Mouse (Mus musculus) cerebral cortex, adult 2 months (tissue): ENCODE measurements around the gene Pabpn1.

Source experiments
- WGBS: fragments of 180-500 bp; shearing (Covaris S2); methylation state at CpG from one replicate; pipeline ENCODE4 v1.1.7; 2018; 5-methylcytosine and 5-hydroxymethylcytosine counted together

Gene Pabpn1

DNA sequence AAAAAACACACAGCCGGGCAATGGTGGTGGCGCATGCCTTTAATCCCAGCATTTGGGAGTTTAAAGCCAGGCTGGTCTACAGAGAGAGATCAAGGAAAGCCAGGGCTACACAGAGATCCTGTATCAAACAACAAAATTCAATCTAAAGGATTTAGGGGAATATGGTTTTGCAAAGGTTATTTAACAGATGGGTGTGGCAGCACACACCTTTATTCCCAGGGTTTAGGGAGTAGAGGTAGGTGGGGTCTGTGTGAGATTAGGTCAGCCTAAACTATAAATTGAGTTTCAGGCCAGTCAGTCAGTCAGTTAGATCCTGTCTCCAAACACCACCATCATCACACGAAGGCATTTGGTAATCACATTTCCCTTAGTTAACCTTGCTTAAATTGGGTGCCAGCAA lies at the start of gene Pabpn1:
Gene Pabpn1 (plus strand): TSS at position 301 of the 400 bp plus-strand sequence.
- 91% methylated on average over 3 of the region's 3 CpGs for WGBS

DNA sequence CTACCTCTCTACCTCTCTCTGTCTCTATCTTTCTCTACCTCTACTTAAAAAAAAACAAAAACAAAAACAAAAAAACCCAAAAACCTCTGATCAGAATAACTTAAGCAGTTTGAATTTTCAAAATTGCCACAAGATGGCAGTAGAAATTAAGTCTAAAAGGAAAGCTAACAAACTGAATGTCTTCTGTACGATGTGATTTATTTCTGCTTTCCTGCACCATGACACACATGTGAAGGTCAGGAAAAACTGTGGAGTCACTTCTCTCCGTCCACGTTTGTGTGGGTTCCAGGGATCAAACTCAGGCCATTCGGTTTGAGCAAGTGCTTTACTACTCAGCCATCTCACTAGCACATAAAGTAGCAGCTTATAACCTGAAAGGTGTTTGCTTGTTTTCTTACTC lies 48.8 kb upstream of the Pabpn1 start:
- 5% methylated on average over 4 of the region's 4 CpGs for WGBS

DNA sequence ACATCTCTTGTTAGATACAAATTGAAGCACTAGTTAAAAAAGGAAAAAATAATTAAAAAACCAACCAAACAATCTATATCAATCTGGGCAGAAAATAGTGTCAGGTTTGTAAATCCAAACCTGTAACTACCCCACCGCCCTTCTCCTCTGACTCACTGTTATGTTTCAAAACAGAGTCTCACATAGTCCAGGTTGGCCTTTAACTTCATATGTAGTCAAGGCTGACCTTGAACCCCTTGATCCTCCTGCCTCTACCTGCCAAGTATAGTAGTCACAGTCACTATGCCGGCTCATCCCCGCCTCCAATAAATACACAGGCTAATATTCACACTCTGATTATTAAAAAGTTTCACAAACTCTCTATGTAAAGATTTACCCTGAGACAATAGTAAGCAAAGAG lies 36.6 kb upstream of the Pabpn1 start:
- WGBS, result 92% methylated on average over 3 of the region's 3 CpGs

DNA sequence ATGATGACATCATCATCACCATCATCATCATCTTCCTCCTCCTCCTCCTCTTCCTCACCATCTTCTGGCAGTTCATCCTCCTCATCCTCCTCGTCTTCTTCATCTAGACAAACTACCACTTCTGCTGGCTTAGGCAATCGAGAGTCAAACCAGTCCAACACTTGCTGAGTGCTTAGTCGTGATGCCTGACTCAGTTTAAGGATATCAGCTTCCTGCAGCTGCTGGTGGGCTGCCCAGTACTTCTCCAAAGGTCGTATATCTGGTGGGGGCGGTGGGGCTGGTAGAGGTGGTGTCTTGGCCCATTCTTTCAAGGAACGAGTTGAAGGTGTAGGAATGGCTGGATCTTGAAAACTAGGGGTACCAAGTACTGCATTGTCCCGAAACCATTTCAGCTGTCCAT lies 35.6 kb upstream of the Pabpn1 start:
- WGBS, result 86% methylated on average over 7 of the region's 7 CpGs

DNA sequence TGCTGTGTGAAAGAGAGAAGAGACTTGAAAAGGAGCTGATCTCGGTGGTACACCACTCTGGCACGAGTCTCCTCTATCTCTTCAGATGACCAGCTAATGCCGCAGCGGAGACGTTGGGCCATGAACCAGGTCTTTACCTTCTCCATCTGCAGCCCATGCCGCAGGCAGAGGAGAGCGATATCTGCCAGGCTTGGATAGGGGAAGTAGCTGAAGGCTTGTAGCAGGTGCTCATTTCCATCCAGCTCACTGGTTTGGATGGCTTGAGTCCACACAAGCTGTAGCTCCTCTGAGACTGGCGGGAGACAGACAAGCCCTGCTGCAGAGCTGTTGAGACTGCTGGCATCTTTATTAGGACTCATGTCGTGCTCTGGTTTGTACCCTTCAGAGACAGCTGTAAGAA lies 34.4 kb upstream of the Pabpn1 start:
- WGBS, result 81% methylated on average over 9 of the region's 9 CpGs

DNA sequence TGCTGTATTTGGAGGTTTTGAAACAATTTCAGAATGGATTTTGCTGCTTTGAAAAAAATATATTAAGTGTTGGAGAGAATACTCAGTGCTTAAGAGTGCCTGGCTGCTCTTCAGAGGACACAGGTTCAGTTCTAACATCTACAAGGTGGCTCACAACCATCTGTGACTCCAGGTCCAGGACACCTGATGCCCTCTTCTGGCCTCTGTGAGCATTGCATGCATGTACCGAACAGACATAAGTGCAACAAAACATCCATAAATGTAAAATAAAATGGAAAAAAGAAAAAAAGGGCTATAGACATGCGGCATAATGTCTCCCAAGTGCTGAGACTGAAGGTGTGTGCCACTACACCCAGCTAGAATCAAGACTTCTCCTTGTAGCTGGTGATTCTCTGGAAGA lies 31.8 kb upstream of the Pabpn1 start:
- whole genome bisulfite sequencing, result 34% methylated on average over 2 of the region's 2 CpGs

DNA sequence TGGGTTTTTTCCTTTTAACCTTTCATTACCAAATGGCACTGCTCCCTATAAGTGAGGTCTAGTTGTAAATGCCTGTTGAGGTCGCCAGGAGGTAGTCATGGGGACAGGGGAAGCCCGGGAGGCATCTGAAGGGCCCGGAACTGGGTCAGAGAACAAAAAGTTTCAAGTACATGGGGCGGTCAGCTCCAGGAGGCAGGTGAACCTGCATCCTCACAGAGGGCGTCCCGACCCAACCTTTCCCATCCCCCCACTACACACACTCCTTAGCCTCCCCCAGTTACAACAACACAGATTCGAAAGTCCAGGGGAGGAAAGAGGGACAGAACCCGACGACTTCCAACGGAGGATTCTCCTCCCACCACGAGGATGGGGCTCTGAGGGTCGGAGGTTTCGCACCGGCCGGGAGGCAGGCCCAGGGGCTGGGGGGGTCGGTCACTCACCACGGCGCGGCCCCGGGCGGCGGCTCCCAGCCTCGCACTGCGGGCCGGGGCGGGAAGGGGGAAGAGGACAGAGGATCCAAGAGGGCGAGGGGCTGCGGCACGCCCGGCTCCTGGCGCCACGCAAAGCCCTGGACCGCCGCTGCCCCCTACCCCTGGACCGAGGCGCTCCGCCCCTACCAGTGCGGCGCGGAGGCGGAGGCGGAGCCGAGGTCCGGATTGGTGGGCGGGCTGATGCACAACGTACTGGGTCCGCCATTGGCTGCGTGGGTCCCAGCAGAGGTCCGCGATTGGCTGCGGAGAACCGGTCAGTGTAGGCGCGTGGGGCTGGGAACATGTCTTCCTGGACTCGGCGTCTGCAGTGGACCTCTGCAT lies 28.6 kb upstream of the Pabpn1 start:
- 1% methylated on average over 56 of the region's 56 CpGs for WGBS

DNA sequence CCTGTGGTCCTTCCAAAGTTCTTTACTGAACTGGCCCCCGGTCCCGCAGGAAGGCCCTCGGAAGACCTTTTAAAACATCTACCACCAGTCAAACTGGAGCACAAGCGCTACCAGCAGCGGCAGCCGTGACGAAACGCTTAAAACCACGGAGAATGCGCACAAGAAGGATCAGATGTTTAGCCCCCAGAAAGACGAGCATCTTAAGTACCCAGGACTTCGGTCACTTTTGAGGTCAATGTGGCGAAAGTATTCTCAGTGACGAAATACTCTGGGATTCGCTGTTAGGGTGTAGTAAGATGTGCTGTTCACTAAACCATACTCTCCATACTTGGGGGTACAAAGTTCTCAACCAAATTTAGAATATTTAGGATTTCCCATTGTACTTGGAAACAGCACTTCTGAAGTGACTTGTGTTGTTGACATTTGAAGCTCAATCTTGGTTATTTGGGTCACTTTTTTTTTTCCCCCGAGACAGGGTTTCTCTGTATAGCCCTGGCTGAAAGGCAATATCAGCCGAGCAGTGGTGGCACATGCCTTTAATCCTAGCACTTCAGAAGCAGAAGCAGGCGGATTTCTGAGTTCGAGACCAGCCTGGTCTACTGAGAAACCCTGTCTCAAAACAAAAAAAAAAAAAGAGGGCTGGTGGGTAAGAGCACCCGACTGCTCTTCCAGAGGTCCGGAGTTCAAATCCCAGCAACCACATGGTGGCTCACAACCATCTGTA lies 27.8 kb upstream of the Pabpn1 start:
- 12% methylated on average over 21 of the region's 21 CpGs for WGBS

DNA sequence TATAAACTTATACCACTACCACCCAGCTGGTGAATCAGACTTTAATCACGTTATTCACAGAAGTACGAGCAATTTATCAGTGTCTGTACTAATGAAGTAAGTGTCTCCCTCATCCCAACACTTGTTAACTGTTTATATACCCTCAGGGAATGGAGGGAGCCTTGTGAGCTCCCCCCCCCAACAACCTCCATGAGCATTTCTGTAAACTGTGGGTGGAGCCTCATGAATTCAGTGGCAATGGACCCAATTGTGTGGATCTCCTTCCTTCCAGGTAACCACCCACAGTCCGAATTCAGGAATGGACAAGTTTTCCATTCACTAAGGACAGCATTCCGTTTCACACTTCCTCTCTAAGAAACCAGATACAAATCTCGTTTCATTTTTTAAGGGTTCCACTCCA lies 26.7 kb upstream of the Pabpn1 start:
- WGBS, result 79% methylated on average over 5 of the region's 5 CpGs

DNA sequence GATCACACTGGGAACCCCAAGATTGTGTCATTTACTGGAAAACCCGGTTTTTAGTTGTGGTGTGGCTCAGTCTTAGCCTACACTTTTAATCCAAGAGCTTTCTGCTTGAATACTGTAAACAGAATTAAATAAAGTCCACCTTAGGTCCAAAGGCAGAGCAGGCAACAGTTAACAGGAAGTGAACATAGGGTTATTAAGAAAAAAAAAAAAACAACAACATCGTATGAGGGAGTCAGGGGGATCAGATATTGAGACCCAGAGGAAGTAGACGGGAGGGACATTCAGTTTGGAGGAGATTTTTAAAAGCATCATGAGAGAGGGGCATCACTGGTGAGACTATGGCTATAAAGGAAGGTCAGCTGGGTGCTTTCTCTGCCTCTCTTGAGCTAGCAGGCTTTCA lies 26.0 kb upstream of the Pabpn1 start:
- WGBS, result 58% methylated on average over 3 of the region's 3 CpGs

DNA sequence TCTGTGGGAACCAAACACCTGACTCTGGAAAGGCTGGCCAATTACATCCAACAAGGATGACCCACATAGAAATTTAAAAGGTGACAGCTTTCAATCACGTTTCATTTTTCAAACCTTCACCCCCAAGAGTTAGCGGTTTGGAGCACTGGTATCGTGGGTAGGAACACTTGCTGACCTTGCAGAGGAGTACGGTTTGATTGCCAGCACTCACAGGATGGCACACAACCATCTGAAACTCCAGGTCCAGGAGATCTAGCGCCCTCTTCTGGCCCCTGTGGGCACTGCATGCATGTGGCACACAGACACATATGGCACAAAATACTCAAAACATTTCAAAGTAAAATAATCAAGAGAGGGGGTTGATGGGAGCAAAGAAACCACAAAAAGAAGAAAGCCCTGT lies 25.4 kb upstream of the Pabpn1 start:
- WGBS, result 62% methylated on average over 5 of the region's 5 CpGs

DNA sequence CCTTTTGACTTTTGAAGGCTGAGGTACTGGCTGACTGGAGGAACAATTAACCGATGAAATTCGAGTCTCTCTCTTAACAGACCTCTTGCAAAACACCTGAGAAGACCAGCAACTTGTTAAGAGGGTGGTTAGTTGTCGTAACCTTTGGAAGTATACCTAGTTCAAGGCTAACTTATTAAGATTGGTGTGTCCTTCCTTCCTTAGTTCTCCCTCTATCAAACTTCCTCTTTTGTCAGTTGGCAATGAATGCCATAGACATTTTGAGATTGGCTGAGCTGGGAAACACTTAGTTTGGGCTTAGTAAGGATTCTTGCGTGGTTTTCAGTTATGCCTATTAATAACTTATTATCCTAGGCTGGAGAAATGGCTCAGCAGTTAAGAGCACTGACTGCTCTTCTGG lies 24.3 kb upstream of the Pabpn1 start:
- WGBS, result 81% methylated on average over 4 of the region's 4 CpGs

DNA sequence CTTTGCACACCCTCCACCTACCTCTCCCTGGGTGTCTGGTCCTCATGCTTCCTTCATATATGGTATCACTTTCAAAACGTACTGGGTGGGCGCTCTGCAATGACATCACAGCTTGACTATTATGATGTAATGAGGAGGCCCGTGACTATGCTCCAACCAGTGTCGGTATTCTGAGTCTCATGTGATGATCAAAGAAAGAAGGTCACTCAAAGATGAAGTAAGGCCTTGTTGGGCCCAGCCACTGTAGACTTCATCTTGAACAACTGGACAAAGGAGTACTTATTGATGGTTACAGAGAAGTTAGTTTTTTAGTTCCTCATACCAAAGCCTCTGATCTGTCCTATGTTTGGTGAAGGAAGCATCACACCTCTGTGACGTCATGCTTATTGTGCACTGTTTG lies 21.4 kb upstream of the Pabpn1 start, which contains the start of gene Homez:
Gene Homez (minus strand): TSS at position 101 of the 400 bp plus-strand sequence.
- 87% methylated on average over 5 of the region's 5 CpGs for WGBS

DNA sequence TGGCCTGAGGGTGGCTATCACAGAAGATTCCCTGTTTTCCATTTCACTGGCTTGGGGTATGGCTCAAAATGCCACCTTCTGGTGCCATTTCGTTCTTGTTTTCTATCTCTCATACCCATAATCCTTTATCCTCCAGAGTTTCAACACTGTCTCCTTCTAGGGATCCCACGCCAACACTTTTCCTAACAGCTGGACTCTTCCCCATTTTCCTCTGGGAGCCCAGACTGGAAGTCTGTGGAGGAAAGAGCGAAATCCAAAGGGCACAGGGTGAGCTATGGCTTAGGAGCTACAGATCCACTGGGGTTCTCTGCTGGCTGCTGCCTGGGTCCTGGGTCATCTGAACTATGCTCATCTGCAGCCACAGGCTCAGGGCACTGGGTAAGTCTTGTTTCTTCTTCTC lies 18.1 kb upstream of the Pabpn1 start:
- 83% methylated on average over 3 of the region's 3 CpGs for WGBS

DNA sequence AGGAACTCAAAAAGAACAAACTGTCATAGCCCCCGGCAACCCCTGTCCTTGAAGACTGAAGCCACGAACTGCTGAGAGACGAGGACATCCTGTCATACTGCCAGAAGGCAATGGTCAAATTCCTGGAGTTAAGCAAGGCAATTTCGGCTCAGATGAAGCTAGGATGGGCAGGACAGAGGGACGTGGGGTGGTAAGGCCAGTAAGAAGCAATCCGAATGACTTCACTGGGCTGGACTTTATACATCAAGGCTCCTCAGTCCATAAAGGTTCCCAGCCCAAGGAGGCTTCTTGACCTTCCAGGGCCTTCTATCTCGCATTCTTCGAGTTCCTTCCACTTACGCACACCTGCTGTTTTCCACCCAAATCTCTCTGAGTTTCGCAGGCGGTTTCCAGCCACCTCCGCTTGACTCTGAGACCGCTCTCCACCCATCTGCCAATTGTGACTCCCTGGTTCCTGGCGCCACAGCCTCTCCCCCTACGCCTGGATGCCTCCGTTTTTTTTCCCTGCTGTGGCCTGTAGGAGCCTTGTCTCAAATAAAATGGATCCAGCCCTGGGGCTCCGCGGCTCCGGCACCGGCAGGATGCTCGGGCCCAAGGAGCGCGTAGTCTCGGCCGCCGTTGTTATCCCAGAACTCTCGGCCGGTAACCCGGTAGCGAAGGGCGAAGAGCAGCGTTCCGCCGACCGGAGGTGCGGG lies 16.3 kb upstream of the Pabpn1 start:
- WGBS, result 2% methylated on average over 36 of the region's 36 CpGs

DNA sequence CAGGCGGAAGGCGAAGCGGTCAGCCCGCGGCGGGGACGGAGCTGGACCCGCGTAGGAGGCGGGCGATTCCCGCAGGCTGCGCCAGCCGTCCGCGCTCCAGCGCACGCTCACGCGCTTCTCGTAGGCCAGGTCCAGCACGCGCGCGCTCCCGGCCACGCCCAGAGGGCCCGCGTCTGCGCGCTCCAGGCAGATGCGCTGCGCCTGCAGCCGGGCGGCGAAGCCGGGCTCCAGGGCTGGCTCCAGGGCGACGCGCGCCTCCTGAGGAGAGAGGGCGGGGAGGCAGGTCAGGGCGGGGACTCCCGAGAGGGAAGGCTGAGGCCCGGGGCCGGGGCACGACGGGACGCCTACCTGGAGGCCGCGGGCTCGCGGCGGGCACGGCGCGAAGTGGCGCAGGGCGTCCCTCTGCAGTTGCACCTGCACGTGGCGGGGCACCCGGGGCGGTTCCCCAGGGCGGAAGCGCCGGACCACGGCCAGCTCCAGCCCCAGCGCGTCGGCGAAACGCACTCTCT lies 15.7 kb upstream of the Pabpn1 start:
- 1% methylated on average over 72 of the region's 72 CpGs for WGBS

DNA sequence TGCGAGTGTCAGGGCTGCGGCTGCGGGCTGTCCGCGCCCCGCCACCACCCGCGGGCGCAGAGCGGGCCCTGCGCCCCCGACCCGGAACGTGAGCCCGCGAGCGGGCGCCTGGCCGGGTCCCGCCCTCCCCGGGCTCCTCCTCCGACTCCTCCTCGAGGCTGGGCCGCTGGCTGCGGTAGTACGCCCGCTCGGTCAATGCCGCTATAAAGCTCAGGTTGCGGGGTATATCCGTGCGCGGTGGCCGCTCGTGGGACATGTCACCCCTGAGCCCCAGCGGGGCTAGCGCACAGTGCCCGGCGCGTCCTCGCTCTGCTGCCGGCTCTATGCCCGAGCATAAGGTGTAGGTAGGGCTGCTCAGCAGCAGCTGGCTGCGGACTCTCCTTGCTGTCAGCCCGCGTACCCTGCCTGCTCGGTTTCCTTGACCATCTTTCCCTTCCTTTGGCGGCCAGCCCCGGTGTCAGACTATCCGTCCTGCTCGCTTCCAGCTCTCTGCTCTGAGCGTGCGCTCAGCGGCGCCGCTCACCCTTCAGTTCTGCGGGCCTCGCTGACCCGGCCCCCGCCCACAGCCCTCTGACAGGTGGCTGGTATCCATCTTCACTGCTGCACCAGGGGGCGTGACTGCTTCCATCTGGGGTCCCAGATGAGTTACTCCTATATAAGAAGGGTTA lies 15.1 kb upstream of the Pabpn1 start, which contains the start of gene Ppp1r3e:
Gene Ppp1r3e (minus strand): TSS at position 503 of the 668 bp plus-strand sequence.
- under 1% methylated on average over 60 of the region's 61 CpGs for whole genome bisulfite sequencing

DNA sequence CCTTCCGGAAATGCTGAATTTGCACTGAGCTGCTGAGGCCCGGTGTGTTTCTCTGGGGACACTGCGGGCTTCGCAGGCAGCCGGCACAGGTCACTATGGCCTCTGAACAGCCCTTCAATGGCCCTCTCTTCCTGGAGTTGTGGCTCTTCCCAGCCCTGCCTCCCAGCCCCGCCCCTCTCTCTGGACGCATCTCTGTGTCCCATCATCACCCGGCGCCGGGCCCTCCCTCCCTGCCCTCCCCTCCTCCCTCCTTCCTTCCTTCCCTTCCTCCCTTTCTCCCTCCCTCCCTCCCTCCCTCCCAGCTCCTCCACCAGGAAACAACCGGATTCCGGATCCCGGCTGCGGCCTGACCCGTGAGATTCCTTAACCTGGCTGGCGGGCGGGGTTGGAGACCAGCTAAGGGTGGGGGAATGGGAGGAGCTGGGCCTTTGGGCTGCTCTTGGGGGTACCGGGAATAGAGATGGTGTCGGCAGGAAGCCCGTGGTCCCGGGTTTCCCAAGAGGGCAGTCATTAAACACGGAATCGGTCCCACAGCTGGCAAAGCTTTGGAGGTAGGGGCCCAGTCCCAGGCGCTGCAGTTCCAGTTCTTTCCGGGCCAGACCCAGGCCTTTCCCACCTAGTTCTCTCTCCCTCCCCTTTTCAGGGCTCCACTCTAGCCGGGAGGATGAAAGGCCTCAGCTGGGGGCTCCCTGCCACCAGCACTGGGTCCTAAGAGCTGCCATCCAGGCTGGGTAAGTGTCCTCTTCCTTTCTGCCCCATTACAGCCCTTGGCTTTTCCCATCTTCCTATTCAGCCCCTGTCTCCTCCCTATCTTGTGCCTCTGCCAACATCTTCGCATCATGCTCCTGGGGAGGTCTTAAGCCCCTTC lies 8.9 kb upstream of the Pabpn1 start, which contains the start of the genes Bcl2l2 and Gm20521:
Gene Bcl2l2 (plus strand): TSS at position 224 of the 868 bp plus-strand sequence.
Gene Gm20521 (plus strand): TSS at position 288 of the 868 bp plus-strand sequence.
- under 1% methylated on average over 27 of the region's 27 CpGs for WGBS

DNA sequence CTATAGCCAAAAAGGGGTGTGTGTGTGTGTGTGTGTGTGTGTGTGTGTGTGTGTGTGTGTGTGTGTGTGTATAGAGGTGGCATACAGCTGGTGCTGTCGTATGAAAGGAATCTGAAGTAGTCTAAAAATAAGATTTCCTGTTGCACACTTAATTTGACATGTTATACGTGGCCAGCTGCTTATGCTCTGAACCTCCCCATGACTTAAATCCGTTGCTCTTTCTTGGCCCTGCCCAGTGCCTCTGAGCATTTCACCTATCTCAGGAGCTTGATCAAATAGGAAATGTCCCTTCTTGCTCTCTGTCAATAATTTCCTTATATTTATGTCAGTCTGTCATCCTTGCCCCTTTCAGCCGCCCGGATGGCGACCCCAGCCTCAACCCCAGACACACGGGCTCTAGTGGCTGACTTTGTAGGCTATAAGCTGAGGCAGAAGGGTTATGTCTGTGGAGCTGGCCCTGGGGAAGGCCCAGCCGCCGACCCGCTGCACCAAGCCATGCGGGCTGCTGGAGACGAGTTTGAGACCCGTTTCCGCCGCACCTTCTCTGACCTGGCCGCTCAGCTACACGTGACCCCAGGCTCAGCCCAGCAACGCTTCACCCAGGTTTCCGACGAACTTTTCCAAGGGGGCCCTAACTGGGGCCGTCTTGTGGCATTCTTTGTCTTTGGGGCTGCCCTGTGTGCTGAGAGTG lies 8.1 kb upstream of the Pabpn1 start:
- WGBS, result 35% methylated on average over 21 of the region's 21 CpGs

DNA sequence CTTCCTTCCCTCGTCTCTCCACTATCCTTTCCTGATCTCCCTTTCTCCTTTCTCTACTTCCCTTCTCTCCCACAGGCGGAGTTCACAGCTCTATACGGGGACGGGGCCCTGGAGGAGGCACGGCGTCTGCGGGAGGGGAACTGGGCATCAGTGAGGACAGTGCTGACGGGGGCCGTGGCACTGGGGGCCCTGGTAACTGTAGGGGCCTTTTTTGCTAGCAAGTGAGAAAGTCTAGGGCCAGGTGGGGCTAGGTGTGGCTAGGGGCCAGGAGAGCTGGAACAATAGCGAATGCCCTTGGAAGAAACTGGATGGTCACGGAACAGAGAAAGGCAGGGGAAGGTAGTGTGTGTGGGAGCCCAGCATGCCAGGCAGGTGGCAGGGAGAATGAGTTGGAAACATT lies 7.0 kb upstream of the Pabpn1 start:
- 83% methylated on average over 11 of the region's 11 CpGs for WGBS
